Mouse (Mus musculus): ENCODE measurements around the gene Mcm9. TPM values are rescaled to one million over a fixed set of nuclear protein-coding genes. Genes with fewer than 3 reads are reported as not detected.
"Not testable (repeated sequence)": the region's sequence is repeated elsewhere in the genome, so short reads cannot be mapped to it uniquely, and the experiment has no call there.

The Mcm9 gene
- polyA plus RNA-seq, 1 experiment from 2014 or later, result 15.7 TPM

- Histone ChIP-seq H3K9me3 (ENCODE audit: low read depth, low read length) (no peaks in the 10 kb centered on the region), H3K36me3 (ENCODE audit: insufficient read depth) (no peaks in the 10 kb centered on the region), H3K9ac (peak overlapping the region; percentile 41), H3K27me3 (ENCODE audit: insufficient read depth, low read length) (no peaks in the 10 kb centered on the region), H3K27ac (ENCODE audit: low read depth) (peak overlapping the region; percentile 63), H3K4me2 (peak overlapping the region; percentile 41), H3K4me1 (ENCODE audit: insufficient read depth) (peaks cover 3% of the 10 kb centered on the region; the same call in 1 of the 2 replicates), H3K4me3 (ENCODE audit: low read depth, low read length) (no peak overlapping the region)
- WGBS, result 35% methylated on average over 21 of the region's 21 CpGs
- ATAC-seq (ENCODE audit: insufficient read depth) (peak; percentile 71), DNase-seq (peak; percentile 59)
- no peak for TF ChIP-seq CTCF (IDR thresholded peaks at IDR 0.05; ENCODE audit: low read depth)
These were observed 127.1 kb downstream of the Mcm9 start for GRCm38 (mm10) chr10:53502875-53503816.

DNA sequence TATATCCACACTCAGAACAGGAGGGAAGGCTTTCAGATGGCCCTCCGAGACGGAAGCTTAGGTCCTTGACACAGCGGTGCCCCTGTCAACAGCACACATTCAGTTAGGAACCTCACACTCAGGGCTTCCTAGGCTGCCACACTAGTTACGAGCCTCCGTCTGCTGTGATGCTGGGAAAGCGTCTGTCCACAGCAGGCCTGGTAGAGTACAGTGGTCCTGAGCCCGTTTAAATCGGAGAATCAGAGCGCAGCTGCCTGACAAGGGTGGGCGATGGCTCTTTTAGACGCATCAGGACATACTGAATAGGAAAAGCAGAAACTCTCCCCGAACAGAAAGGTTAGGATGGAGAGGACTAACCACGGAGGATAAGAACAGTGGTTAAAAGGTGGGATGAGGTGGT is 127.8 kb downstream of the Mcm9 start:
- Histone ChIP-seq H3K9me3 (ENCODE audit: low read depth, low read length) (no peaks in the 10 kb centered on the region), H3K4me1 (ENCODE audit: insufficient read depth) (peaks cover 3% of the 10 kb centered on the region; the same call in 1 of the 2 replicates), H3K4me3 (ENCODE audit: low read depth, low read length) (no peak overlapping the region), H3K27ac (ENCODE audit: low read depth) (no peak overlapping the region), H3K27me3 (ENCODE audit: insufficient read depth, low read length) (no peaks in the 10 kb centered on the region), H3K4me2 (no peak overlapping the region), H3K9ac (no peak overlapping the region), H3K36me3 (ENCODE audit: insufficient read depth) (no peaks in the 10 kb centered on the region)
- 81% methylated on average over 13 of the region's 13 CpGs for WGBS
- no peak for ATAC-seq (ENCODE audit: insufficient read depth)
- no peak for TF ChIP-seq CTCF (IDR thresholded peaks at IDR 0.05; ENCODE audit: low read depth)
- no peak for DNase-seq

GRCm38 (mm10) chr10:53499518-53499917 is 130.7 kb downstream of the Mcm9 start:
- TF ChIP-seq CTCF (IDR thresholded peaks at IDR 0.05; ENCODE audit: low read depth), result 0 out of 2 replicates have a peak, but pooled peaks have one; percentile 7
- no peak overlapping the region for H3K27ac ChIP-seq (ENCODE audit: low read depth)
- H3K4me3 ChIP-seq (ENCODE audit: low read depth, low read length), result no peak overlapping the region
- H3K27me3 ChIP-seq (ENCODE audit: insufficient read depth, low read length), result no peaks in the 10 kb centered on the region
- ATAC-seq (ENCODE audit: insufficient read depth), result no peak
- no peak for DNase-seq
- H3K36me3 ChIP-seq (ENCODE audit: insufficient read depth), result no peaks in the 10 kb centered on the region
- H3K9me3 ChIP-seq (ENCODE audit: low read depth, low read length), result no peaks in the 10 kb centered on the region
- no peak overlapping the region for H3K4me2 ChIP-seq
- H3K9ac ChIP-seq, result no peak overlapping the region
- peaks cover 3% of the 10 kb centered on the region; the same call in 1 of the 2 replicates for H3K4me1 ChIP-seq (ENCODE audit: insufficient read depth)

GRCm38 (mm10) chr10:53495349-53495748 is 134.9 kb downstream of the Mcm9 start:
- H3K36me3 ChIP-seq (ENCODE audit: insufficient read depth); H3K9me3 ChIP-seq (ENCODE audit: low read depth, low read length); H3K4me2 ChIP-seq; H3K27me3 ChIP-seq (ENCODE audit: insufficient read depth, low read length); H3K4me3 ChIP-seq (ENCODE audit: low read depth, low read length); DNase-seq; H3K9ac ChIP-seq; ATAC-seq (ENCODE audit: insufficient read depth); H3K27ac ChIP-seq (ENCODE audit: low read depth); H3K4me1 ChIP-seq (ENCODE audit: insufficient read depth): not testable (repeated sequence)
- 93% methylated on average over 3 of the region's 3 CpGs for WGBS

DNA sequence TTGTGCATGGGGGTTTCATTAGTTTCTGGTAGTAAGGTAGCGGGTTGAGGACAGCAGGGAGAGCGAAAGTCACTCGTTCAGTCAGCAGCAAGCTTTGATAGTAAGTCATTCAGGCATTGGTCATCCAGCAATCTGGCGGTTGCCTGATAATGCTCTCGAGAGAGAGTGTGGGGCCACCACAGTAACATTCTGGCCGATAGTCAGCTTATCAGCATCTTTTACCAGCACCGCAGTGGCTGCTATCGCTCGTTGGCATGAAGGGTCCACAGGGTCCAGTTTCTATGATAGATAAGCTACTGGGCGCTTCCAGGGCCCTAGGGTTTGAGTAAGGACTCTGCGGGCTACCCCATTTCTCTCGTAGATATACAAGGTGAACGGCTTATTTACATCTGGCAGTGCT is 136.3 kb downstream of the Mcm9 start:
- Histone ChIP-seq H3K4me1 (ENCODE audit: insufficient read depth) (no peaks in the 10 kb centered on the region), H3K4me2 (no peak overlapping the region), H3K27ac (ENCODE audit: low read depth) (no peak overlapping the region), H3K36me3 (ENCODE audit: insufficient read depth) (no peaks in the 10 kb centered on the region), H3K4me3 (ENCODE audit: low read depth, low read length) (no peak overlapping the region), H3K9me3 (ENCODE audit: low read depth, low read length) (no peaks in the 10 kb centered on the region), H3K9ac (no peak overlapping the region), H3K27me3 (ENCODE audit: insufficient read depth, low read length) (no peaks in the 10 kb centered on the region)
- no peak for TF ChIP-seq CTCF (IDR thresholded peaks at IDR 0.05; ENCODE audit: low read depth)
- DNase-seq, result no peak
- ATAC-seq (ENCODE audit: insufficient read depth), result no peak
- WGBS, result 82% methylated on average over 13 of the region's 13 CpGs

Other genes starting within 250 kb of the Mcm9 start
- 139 and 140 TPM in 2 replicates for gene Asf1a, start 33.7 kb downstream of the Mcm9 start, polyA plus RNA-seq (2014; fragmentation: Nextera tagmentation; extraction: Ambion mirVana)
- gene Fam184a, start 120.7 kb upstream of the Mcm9 start, polyA plus RNA-seq (2014; fragmentation: Nextera tagmentation; extraction: Ambion mirVana), result 3.1 and 4.9 TPM in 2 replicates